Mouse (Mus musculus): ENCODE measurements around the gene Rnf40. TPM values are rescaled to one million over a fixed set of nuclear protein-coding genes. Genes with fewer than 3 reads are reported as not detected.

The Rnf40 gene
- polyA plus RNA-seq (2015; fragmentation: Illumina TruSeq; extraction: RNeasy Lipid Tissue Mini Kit (QIAGEN cat#74804); ENCODE audit: insufficient read depth, low read depth, low replicate concordance) = 13.6 TPM

GRCm38 (mm10) chr7:127588011-127588871, at the start of gene Rnf40, which contains the start of gene Ccdc189:
TSS of gene Rnf40 (plus strand) at chr7:127588767.
TSS of gene Ccdc189 (minus strand) at chr7:127588595.

DNA sequence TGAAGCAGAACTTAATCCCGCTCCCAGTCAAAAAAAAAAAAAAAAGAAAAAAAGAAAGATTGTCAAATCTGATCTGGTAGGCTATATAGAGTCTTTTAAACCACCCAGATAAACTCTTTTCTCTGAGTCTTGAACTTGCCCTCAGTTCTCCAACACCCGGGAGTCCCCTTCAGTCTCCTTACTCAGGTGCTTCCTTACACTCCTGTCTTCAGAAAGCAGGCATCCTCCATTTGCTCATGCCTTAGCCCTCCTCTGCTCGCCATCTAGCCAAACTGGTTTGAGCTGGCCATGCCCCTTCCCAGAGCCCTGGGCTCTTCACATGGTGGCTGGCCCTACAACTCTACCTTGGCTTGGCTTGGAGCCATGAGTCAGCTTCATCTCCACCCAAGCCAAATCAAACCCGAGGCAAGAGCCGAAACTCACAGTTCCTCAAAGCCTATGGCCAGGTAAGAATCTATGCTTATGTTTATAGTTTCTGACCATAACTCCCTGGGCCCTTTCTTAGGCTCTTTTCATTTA, 27.2 kb upstream of the Rnf40 start, which contains the start of gene Tmem265:
TSS of gene Tmem265 (plus strand) at position 51 of the 519 bp plus-strand sequence.

GRCm38 (mm10) chr7:127572895-127573471, 15.6 kb upstream of the Rnf40 start, which contains the start of gene Phkg2:
TSS of gene Phkg2 (plus strand) at chr7:127573340.

DNA sequence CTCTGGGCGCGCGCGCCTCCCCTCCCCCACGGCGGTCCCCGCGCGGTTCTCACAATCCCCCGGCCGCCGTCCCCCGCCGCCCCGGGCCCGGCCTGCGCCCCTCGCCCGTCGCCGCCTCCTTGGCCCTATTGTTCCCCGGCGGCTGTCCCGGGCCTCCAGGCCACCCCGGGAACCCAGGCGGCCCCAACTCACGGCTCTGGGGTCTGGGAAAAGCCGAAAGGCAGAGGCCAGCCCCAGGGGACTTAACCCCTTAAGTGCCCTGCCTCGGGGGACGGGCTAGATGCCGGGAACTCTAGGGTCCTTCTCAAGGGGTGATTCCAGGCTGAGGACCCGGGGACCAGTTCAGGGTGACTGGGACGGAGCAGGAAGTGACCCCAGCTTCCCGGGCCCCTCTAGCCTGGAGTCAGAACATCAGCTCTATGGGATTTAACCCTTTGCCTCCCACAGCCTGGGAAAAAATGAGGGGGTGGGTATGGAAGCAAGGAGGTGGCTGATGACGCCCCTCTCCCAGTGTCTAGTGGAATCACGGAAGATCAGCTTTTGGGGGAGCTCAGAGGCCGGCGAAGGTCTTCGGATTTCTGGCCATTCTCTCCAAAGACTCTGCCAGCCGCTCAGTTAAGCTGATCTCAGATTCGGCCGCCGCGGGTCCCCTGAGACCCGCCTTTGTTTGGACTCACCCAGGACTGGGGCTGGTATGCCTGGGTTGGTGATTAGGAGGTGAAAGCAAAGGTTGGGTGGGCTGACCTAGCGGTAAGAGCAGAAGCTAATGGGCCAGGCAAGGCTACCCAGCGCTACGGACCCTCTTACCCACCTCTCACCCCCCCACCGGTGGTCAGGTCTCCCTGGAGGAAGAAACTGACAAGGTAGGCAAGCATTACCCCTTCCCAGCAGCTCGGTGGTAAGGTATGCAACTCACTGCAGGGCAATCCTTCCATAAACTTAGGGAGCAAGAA, 26.6 kb downstream of the Rnf40 start, which contains the start of gene Zfp629:
TSS of gene Zfp629 (minus strand) at position 907 of the 953 bp plus-strand sequence.

Other genes starting within 250 kb of the Rnf40 start
- gene Zfp768, start 243.2 kb upstream of the Rnf40 start, polyA plus RNA-seq (2015; fragmentation: Illumina TruSeq; extraction: RNeasy Lipid Tissue Mini Kit (QIAGEN cat#74804); ENCODE audit: insufficient read depth, low read depth, low replicate concordance) = 4.1 TPM
- gene Zfp747, start 212.7 kb upstream of the Rnf40 start, polyA plus RNA-seq (2015; fragmentation: Illumina TruSeq; extraction: RNeasy Lipid Tissue Mini Kit (QIAGEN cat#74804); ENCODE audit: insufficient read depth, low read depth, low replicate concordance) = 1.6 TPM
- gene 9130019O22Rik, start 201.6 kb upstream of the Rnf40 start, polyA plus RNA-seq (2015; fragmentation: Illumina TruSeq; extraction: RNeasy Lipid Tissue Mini Kit (QIAGEN cat#74804); ENCODE audit: insufficient read depth, low read depth, low replicate concordance) = 0.54 TPM
- 1.1 TPM for gene E430018J23Rik, start 195.1 kb upstream of the Rnf40 start, polyA plus RNA-seq (2015; fragmentation: Illumina TruSeq; extraction: RNeasy Lipid Tissue Mini Kit (QIAGEN cat#74804); ENCODE audit: insufficient read depth, low read depth, low replicate concordance)
- gene Zfp764, start 181.9 kb upstream of the Rnf40 start, polyA plus RNA-seq (2015; fragmentation: Illumina TruSeq; extraction: RNeasy Lipid Tissue Mini Kit (QIAGEN cat#74804); ENCODE audit: insufficient read depth, low read depth, low replicate concordance) = 3.5 TPM
- gene Zfp688, start 166.7 kb upstream of the Rnf40 start, polyA plus RNA-seq (2015; fragmentation: Illumina TruSeq; extraction: RNeasy Lipid Tissue Mini Kit (QIAGEN cat#74804); ENCODE audit: insufficient read depth, low read depth, low replicate concordance) = 6.0 TPM
- 1.1 TPM for gene Zfp689, start 139.6 kb upstream of the Rnf40 start, polyA plus RNA-seq (2015; fragmentation: Illumina TruSeq; extraction: RNeasy Lipid Tissue Mini Kit (QIAGEN cat#74804); ENCODE audit: insufficient read depth, low read depth, low replicate concordance)
- gene Prr14, start 129.2 kb upstream of the Rnf40 start, polyA plus RNA-seq (2015; fragmentation: Illumina TruSeq; extraction: RNeasy Lipid Tissue Mini Kit (QIAGEN cat#74804); ENCODE audit: insufficient read depth, low read depth, low replicate concordance) = 21.0 TPM
- 18.9 TPM for gene Fbrs, start 109.6 kb upstream of the Rnf40 start, polyA plus RNA-seq (2015; fragmentation: Illumina TruSeq; extraction: RNeasy Lipid Tissue Mini Kit (QIAGEN cat#74804); ENCODE audit: insufficient read depth, low read depth, low replicate concordance)
- 4.0 TPM for gene Srcap, start 76.8 kb upstream of the Rnf40 start, polyA plus RNA-seq (2015; fragmentation: Illumina TruSeq; extraction: RNeasy Lipid Tissue Mini Kit (QIAGEN cat#74804); ENCODE audit: insufficient read depth, low read depth, low replicate concordance)
- gene Gm42715, start 69.2 kb upstream of the Rnf40 start, polyA plus RNA-seq (2015; fragmentation: Illumina TruSeq; extraction: RNeasy Lipid Tissue Mini Kit (QIAGEN cat#74804); ENCODE audit: insufficient read depth, low read depth, low replicate concordance) = 13.7 TPM
- gene Tmem265, start 27.4 kb upstream of the Rnf40 start, polyA plus RNA-seq (2015; fragmentation: Illumina TruSeq; extraction: RNeasy Lipid Tissue Mini Kit (QIAGEN cat#74804); ENCODE audit: insufficient read depth, low read depth, low replicate concordance) = not detected
- gene Phkg2, start 15.4 kb upstream of the Rnf40 start, polyA plus RNA-seq (2015; fragmentation: Illumina TruSeq; extraction: RNeasy Lipid Tissue Mini Kit (QIAGEN cat#74804); ENCODE audit: insufficient read depth, low read depth, low replicate concordance) = 33.3 TPM
- 4.7 TPM for gene Ccdc189, start 172 bp upstream of the Rnf40 start, polyA plus RNA-seq (2015; fragmentation: Illumina TruSeq; extraction: RNeasy Lipid Tissue Mini Kit (QIAGEN cat#74804); ENCODE audit: insufficient read depth, low read depth, low replicate concordance)
- 3.3 TPM for gene Zfp629, start 27.0 kb downstream of the Rnf40 start, polyA plus RNA-seq (2015; fragmentation: Illumina TruSeq; extraction: RNeasy Lipid Tissue Mini Kit (QIAGEN cat#74804); ENCODE audit: insufficient read depth, low read depth, low replicate concordance)
- 12.7 TPM for gene Bcl7c, start 120.2 kb downstream of the Rnf40 start, polyA plus RNA-seq (2015; fragmentation: Illumina TruSeq; extraction: RNeasy Lipid Tissue Mini Kit (QIAGEN cat#74804); ENCODE audit: insufficient read depth, low read depth, low replicate concordance)
- gene Ctf1, start 124.0 kb downstream of the Rnf40 start, polyA plus RNA-seq (2015; fragmentation: Illumina TruSeq; extraction: RNeasy Lipid Tissue Mini Kit (QIAGEN cat#74804); ENCODE audit: insufficient read depth, low read depth, low replicate concordance) = 1.5 TPM
- gene Ctf2, start 143.4 kb downstream of the Rnf40 start, polyA plus RNA-seq (2015; fragmentation: Illumina TruSeq; extraction: RNeasy Lipid Tissue Mini Kit (QIAGEN cat#74804); ENCODE audit: insufficient read depth, low read depth, low replicate concordance) = not detected
- 3.7 TPM for gene Fbxl19, start 155.8 kb downstream of the Rnf40 start, polyA plus RNA-seq (2015; fragmentation: Illumina TruSeq; extraction: RNeasy Lipid Tissue Mini Kit (QIAGEN cat#74804); ENCODE audit: insufficient read depth, low read depth, low replicate concordance)
- 5.9 TPM for gene Orai3, start 181.0 kb downstream of the Rnf40 start, polyA plus RNA-seq (2015; fragmentation: Illumina TruSeq; extraction: RNeasy Lipid Tissue Mini Kit (QIAGEN cat#74804); ENCODE audit: insufficient read depth, low read depth, low replicate concordance)
- 5.8 TPM for gene Setd1a, start 187.9 kb downstream of the Rnf40 start, polyA plus RNA-seq (2015; fragmentation: Illumina TruSeq; extraction: RNeasy Lipid Tissue Mini Kit (QIAGEN cat#74804); ENCODE audit: insufficient read depth, low read depth, low replicate concordance)
- 1.5 TPM for gene Gm49388, start 196.8 kb downstream of the Rnf40 start, polyA plus RNA-seq (2015; fragmentation: Illumina TruSeq; extraction: RNeasy Lipid Tissue Mini Kit (QIAGEN cat#74804); ENCODE audit: insufficient read depth, low read depth, low replicate concordance)
- gene Hsd3b7, start 211.8 kb downstream of the Rnf40 start, polyA plus RNA-seq (2015; fragmentation: Illumina TruSeq; extraction: RNeasy Lipid Tissue Mini Kit (QIAGEN cat#74804); ENCODE audit: insufficient read depth, low read depth, low replicate concordance) = 26.3 TPM
- 32.5 TPM for gene Stx4a, start 235.5 kb downstream of the Rnf40 start, polyA plus RNA-seq (2015; fragmentation: Illumina TruSeq; extraction: RNeasy Lipid Tissue Mini Kit (QIAGEN cat#74804); ENCODE audit: insufficient read depth, low read depth, low replicate concordance)
- gene Stx1b, start 235.8 kb downstream of the Rnf40 start, polyA plus RNA-seq (2015; fragmentation: Illumina TruSeq; extraction: RNeasy Lipid Tissue Mini Kit (QIAGEN cat#74804); ENCODE audit: insufficient read depth, low read depth, low replicate concordance) = 0.92 TPM

Measured in pancreas, adult 10 weeks (tissue).